Mouse (Mus musculus) Patski (cell line): ENCODE data around the gene Cep152. TPM values are rescaled to one million over a fixed set of nuclear protein-coding genes. Genes with fewer than 3 reads are reported as not detected.

ENCODE experiments used
- ATAC-seq: fragments of 100-300 bp; one replicate; pipeline ENCODE4 v1.8.0; 2021
- CTCF ChIA-PET: fragments of 350-600 bp; sonication (Branson Sonifier 250); formaldehyde crosslinking; loops from one replicate; lab custom pipeline; 2022; ENCODE audit warnings: inconsistent platforms; lab: Charles Lee
- POLR2A ChIA-PET: fragments of 350-600 bp; sonication (Branson Sonifier 250); formaldehyde crosslinking; loops from one replicate; lab custom pipeline; 2022; ENCODE audit warnings: antibody characterized with exemption, inconsistent platforms; lab: Charles Lee
- DNase-seq: peaks from one replicate; pipeline ENCODE4 v3.0.0-alpha.2; 2011; ENCODE audit warnings: low read depth, low spot score
- H3K27me3 ChIP-seq: fragments of 371-371 bp; one replicate; pipeline ENCODE4 v1.5.1; 2021
- CTCF ChIP-seq: fragments of 100-300 bp; IDR thresholded peaks from one replicate; pipeline ENCODE4 v1.5.1; 2021
- in situ Hi-C: fragments of 300-500 bp; cut with MboI; formaldehyde crosslinking; loops from 3 replicates; pipeline ENCODE4 v1.11.1; 2018; ENCODE audit warnings: low pct_unique_long_range_greater_than_20kb, mixed read lengths
- polyA plus RNA-seq: library from polyadenylated mRNA; unstranded; gene quantifications from one replicate; pipeline ENCODE4 v1.2.3, GENCODE M21; 2021

Cep152 gene
- polyA plus RNA-seq, 1 experiment from 2014 or later = 5.1 TPM

DNA sequence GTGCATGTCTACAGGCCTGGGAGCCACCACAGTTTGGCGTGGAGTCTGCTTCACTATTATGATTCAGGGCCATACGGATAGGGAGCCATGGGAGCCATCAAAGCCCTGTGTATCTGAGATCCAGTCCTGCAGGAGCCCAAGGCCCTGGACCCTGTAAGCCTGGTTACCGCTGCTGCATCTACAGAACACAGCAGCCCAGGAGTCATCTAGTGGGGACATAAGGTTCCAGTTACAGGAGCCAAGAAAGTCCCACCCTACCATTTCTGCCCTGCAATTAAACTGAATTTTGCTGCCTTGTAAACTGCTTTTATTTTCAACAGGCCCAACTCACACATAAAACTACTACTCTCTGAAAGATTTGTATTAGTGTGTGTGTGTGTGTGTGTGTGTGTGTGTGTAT is 21.9 kb downstream of the Cep152 start:
- TF ChIP-seq CTCF = no peak
- ATAC-seq (no peak), DNase-seq (no peak)
- CTCF ChIA-PET = interaction anchor here (1.6 kb wide), 1 partner anchor 62 kb away, joined by 3 read pairs; no protein-coding TSS in a partner anchor
- in situ Hi-C loops = loop anchor here (10.0 to 25.0 kb wide), 2 partner anchors 248 to 491 kb away; partner anchors contain the start of gene Myef2
- POLR2A ChIA-PET = interaction anchor here (0.6 kb wide), 1 partner anchor 385 kb away, joined by 4 read pairs; no protein-coding TSS in a partner anchor
- no peaks in the 10 kb centered on the region for H3K27me3 ChIP-seq

DNA sequence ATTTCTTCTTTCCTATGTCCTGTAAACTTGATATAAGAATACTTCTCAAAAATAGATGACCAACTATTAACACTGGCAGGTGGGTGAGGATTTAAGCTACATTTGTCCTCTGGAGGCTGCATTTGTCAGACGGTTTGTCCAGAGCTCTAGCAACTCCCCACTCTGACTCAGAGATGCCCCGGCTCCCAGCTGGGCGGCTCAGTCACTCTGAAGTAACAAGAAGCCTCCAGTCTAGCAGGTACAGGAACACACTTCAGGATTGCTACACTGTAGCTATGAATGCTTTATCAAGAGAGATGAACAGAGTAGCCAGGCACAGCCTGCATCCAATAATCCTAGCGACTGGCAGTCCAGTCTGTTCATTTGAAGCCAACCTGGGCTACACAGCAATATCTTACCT is 26.0 kb downstream of the Cep152 start:
- CTCF ChIA-PET = no interaction called here
- ATAC-seq = peak; percentile 65

DNA sequence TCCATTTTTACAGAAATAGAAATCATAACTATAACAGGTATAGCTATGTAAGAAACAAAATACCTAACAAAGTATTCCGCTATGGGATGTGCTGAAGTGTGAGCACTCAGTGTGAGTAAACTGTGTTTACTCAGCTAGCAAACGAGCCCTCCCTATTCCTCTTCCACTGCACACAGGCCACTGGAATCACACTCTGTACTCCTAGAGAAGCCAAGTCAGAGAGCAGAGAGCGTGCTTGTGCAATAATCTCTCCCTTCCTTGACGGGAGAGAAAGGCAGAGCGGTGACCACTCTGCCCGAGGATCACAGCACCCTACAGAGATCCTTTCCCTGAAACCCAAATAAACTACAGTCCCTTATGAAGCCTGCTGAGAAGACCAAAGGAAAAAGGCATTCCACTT is 26.7 kb downstream of the Cep152 start:
- H3K27me3 ChIP-seq = no peaks in the 10 kb centered on the region
- in situ Hi-C loops = no loop called here
- POLR2A ChIA-PET = no interaction called here
- DNase-seq (no peak), ATAC-seq (no peak)
- CTCF ChIA-PET = no interaction called here
- no peak for TF ChIP-seq CTCF

More for the DNA sequence above, 26.0 kb downstream of the Cep152 start:
- TF ChIP-seq CTCF = no peak
- in situ Hi-C loops = no loop called here
- DNase-seq = no peak
- POLR2A ChIA-PET = no interaction called here
- H3K27me3 ChIP-seq = no peaks in the 10 kb centered on the region

- no peak for ATAC-seq
- in situ Hi-C loops = loop anchor here (5.0 kb wide), 1 partner anchor 87 kb away; the partner anchor contains the start of genes Fbn1 and Gm9913
- H3K27me3 ChIP-seq = no peaks in the 10 kb centered on the region
- DNase-seq = no peak
- ChIA-PET POLR2A (no interaction called here), CTCF (interaction anchor here (0.9 to 1.3 kb wide), 2 partner anchors 14 to 331 kb away, joined by 4 read pairs; no protein-coding TSS in a partner anchor)
- TF ChIP-seq CTCF = no peak
These were observed 30.1 kb downstream of the Cep152 start for GRCm38 (mm10) chr2:125594786-125595185.

GRCm38 (mm10) chr2:125594072-125594471 is 30.8 kb downstream of the Cep152 start:
- DNase-seq = no peak
- peak; percentile 17 for TF ChIP-seq CTCF
- ATAC-seq = no peak
- no peaks in the 10 kb centered on the region for H3K27me3 ChIP-seq
- ChIA-PET POLR2A (interaction anchor here (0.8 kb wide), 1 partner anchor 89 kb away, joined by 3 read pairs; the partner anchor contains the start of gene Gm9913), CTCF (interaction anchor here (0.9 kb wide), 1 partner anchor 330 kb away, joined by 4 read pairs; no protein-coding TSS in a partner anchor)
- in situ Hi-C loops = loop anchor here (5.0 kb wide), 1 partner anchor 87 kb away; the partner anchor contains the start of genes Fbn1 and Gm9913

DNA sequence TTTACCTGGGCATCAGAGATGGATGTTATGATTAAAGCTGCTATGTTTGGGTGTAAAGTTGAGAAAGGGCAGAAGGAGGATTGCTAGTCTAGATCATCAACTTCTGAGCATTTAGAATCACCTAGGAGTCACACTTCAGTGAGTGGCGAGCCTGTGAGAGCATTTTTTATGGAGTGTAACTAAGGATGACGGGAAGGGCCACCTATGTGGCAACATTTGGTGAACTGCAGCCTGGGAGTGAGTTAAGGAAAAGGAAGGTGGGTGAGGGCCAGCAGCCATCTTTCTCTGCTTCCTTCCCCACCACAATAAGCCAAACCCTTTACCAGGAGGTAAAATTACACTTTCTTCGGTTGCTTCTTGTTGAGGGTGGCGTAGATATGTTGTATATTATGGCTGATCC is 33.0 kb downstream of the Cep152 start:
- ATAC-seq (no peak), DNase-seq (no peak)
- no peak for TF ChIP-seq CTCF
- ChIA-PET POLR2A (no interaction called here), CTCF (no interaction called here)
- H3K27me3 ChIP-seq = no peaks in the 10 kb centered on the region
- in situ Hi-C loops = loop anchor here (5.0 kb wide), 1 partner anchor 85 kb away; the partner anchor contains the start of genes Fbn1 and Gm9913

DNA sequence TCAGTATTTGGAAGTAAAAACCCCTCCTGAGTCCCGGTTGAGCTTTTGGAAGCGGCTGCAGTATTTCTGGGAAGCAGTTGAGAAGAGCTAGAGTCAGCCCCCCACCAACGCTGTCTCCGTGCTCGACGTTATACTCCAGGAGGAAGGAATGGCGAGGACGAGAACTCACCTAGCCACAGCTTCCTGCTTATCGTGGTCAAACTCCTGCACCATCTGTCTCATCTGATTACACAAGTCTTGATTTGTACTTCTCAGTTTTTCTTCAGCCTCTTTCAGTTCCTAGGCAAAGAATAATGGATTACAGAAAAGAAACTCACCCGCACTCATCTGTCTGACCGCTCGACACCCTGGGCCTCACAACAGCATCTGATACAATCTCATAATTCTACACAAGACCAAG is 35.6 kb downstream of the Cep152 start:
- DNase-seq = no peak
- in situ Hi-C loops = no loop called here
- no peak for TF ChIP-seq CTCF
- CTCF ChIA-PET = interaction anchor here (0.9 kb wide), 1 partner anchor 15 kb away, joined by 3 read pairs; no protein-coding TSS in a partner anchor
- POLR2A ChIA-PET = no interaction called here
- ATAC-seq = no peak
- no peaks in the 10 kb centered on the region for H3K27me3 ChIP-seq

DNA sequence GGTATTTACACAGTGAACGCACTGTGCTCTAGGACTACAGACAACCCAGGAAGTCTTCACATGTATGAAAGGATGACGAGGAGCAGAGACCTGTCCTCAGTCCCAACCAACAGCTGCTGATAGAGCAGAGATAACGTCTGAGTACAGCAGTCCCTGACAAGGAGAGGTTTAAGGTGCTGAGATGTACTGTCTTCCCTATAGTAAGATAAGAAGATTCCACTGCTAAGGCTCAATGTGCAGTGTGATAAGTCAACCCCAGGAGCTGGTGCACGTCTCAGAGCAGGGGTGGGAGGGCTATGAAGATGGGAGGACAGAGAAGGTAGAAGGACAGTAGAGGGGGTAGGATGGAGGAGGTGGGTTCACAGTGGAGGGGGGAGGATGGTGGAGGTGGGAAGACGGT is 43.8 kb downstream of the Cep152 start:
- ChIA-PET CTCF (interaction anchor here (1.3 to 1.4 kb wide), 2 partner anchors 14 to 310 kb away, joined by 3 to 4 read pairs; no protein-coding TSS in a partner anchor), POLR2A (interaction anchor here (0.6 kb wide), 1 partner anchor 1083 kb away, joined by 3 read pairs; no protein-coding TSS in a partner anchor)
- TF ChIP-seq CTCF = no peak
- in situ Hi-C loops = no loop called here
- DNase-seq (no peak), ATAC-seq (no peak)
- H3K27me3 ChIP-seq = no peaks in the 10 kb centered on the region

DNA sequence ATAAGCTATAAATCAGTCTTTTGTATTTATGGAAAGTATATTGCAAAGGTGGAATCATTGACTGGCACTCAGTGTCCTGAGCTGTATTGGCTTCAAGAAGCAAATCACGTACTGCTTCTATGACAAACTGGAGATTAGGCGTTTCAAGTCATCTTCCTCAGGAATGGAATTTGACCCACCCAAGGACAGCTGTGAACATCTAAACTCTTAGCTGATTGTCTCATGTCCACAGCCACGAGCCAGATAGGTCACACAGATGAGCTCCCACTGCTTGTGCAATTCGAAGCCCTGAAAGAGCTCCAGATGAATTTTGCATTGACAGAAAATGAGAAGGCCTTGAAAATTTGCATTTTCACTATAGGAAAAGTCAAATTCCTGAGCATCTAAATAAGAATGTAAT is 47.2 kb downstream of the Cep152 start:
- in situ Hi-C loops = no loop called here
- H3K27me3 ChIP-seq = no peaks in the 10 kb centered on the region
- DNase-seq = no peak
- TF ChIP-seq CTCF = no peak
- POLR2A ChIA-PET = interaction anchor here (0.6 kb wide), 1 partner anchor 274 kb away, joined by 3 read pairs; no protein-coding TSS in a partner anchor
- CTCF ChIA-PET = interaction anchor here (1.4 kb wide), 1 partner anchor 302 kb away, joined by 3 read pairs; no protein-coding TSS in a partner anchor
- ATAC-seq = no peak

DNA sequence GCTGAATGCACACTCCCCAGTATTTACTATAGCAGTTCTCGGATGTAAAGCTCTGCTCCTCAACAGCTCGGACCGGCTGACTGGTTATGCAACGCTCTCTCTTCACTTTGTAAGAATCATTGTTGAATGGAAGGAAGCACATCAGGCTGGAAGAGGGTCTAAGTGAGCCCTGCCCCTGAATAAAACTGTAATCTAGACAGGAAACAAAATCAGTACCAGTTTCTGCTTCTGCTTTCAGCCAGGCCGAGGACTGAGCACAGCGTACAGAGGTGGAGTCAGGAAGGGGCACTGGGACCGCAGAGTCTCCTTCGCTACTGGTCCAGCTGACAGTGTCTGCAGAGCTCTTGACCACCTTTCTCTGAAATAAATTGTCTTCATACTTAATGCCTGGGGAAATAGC is 48.4 kb downstream of the Cep152 start:
- no peak for DNase-seq
- no peak for TF ChIP-seq CTCF
- no peak for ATAC-seq
- ChIA-PET CTCF (interaction anchor here (1.4 kb wide), 1 partner anchor 301 kb away, joined by 3 read pairs; no protein-coding TSS in a partner anchor), POLR2A (interaction anchor here (1.3 to 1.5 kb wide), 2 partner anchors 16 to 236 kb away, joined by 3 read pairs; no protein-coding TSS in a partner anchor)
- in situ Hi-C loops = no loop called here
- no peaks in the 10 kb centered on the region for H3K27me3 ChIP-seq

DNA sequence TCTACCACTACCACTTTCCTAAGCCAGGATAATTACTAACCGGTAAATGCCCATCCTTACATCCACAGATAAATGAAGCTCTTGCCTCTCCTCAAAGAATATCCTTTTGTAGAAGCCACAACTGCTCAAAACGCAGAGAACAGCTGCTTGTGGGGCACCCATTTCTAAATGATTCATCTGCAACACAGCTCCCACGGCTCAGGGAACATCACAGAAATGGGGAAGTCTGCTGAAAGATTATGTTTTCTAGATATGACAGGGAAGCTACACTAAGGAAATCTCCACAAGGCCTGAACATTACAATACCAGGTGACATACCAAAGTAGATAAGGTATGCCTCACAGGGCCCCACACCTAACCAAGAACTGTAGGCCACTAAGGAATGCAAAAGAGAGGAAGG is 49.1 kb downstream of the Cep152 start:
- CTCF ChIA-PET = no interaction called here
- in situ Hi-C loops = no loop called here
- ATAC-seq (no peak), DNase-seq (no peak)
- no peak for TF ChIP-seq CTCF
- POLR2A ChIA-PET = interaction anchor here (0.5 to 1.5 kb wide), 3 partner anchors 17 to 235 kb away, joined by 3 read pairs; no protein-coding TSS in a partner anchor
- H3K27me3 ChIP-seq = no peaks in the 10 kb centered on the region
